Mouse (Mus musculus) stomach, embryonic 14.5 days (tissue): ENCODE data around the gene Twf2. TPM values are rescaled to one million over a fixed set of nuclear protein-coding genes. Genes with fewer than 3 reads are reported as not detected.

Source experiments
- ATAC-seq: fragments of 200-750 bp; cut with Nextera tagmentation; 2 replicates; pipeline ENCODE4 v1.8.0; 2017; ENCODE audit warnings: low read depth, moderate TSS enrichment; ENCODE audit not compliant: insufficient number of reproducible peaks, insufficient read depth, low FRiP score
- H3K27ac ChIP-seq: fragments of 300-500 bp; sonication (generic); 2 replicates; pipeline ENCODE4 v1.5.1; 2014; ENCODE audit warnings: mild to moderate bottlenecking, low read length, moderate library complexity, mixed read lengths
- H3K27me3 ChIP-seq: fragments of 300-500 bp; sonication (generic); 2 replicates; pipeline ENCODE4 v1.6.1; 2014; ENCODE audit warnings: low read length, control low read depth, mixed read lengths; ENCODE audit not compliant: control insufficient read depth, insufficient read depth
- H3K36me3 ChIP-seq: fragments of 300-500 bp; sonication (generic); 2 replicates; pipeline ENCODE4 v1.6.1; 2014; ENCODE audit warnings: mild to moderate bottlenecking, control low read depth, low read length, moderate library complexity, mixed read lengths; ENCODE audit not compliant: control insufficient read depth, insufficient read depth
- H3K4me1 ChIP-seq: fragments of 300-500 bp; sonication (generic); 2 replicates; pipeline ENCODE4 v1.6.1; 2014; ENCODE audit warnings: low read length, control low read depth, mixed read lengths; ENCODE audit not compliant: control insufficient read depth, insufficient read depth
- H3K4me2 ChIP-seq: fragments of 300-500 bp; sonication (generic); replicated peaks from 2 replicates; pipeline ENCODE4 v1.6.1; 2014; ENCODE audit warnings: low read depth, low read length, control low read depth
- H3K4me3 ChIP-seq: fragments of 300-500 bp; sonication (generic); 2 replicates; pipeline ENCODE4 v1.5.1; 2014; ENCODE audit warnings: low read depth, low read length, control low read depth
- H3K9ac ChIP-seq: fragments of 300-500 bp; sonication (generic); replicated peaks from 2 replicates; pipeline ENCODE4 v1.6.1; 2014; ENCODE audit warnings: low read depth, mild to moderate bottlenecking, control low read depth, low read length, moderate library complexity, mixed read lengths
- H3K9me3 ChIP-seq: fragments of 300-500 bp; sonication (generic); 2 replicates; pipeline ENCODE4 v1.6.1; 2016; ENCODE audit warnings: low read depth, low read length, control low read depth; ENCODE audit not compliant: control insufficient read depth
- WGBS: fragments of 180-500 bp; shearing (Covaris S2); extraction: QIAGEN DNeasy Blood & Tissue Kit; methylation state at CpG from one replicate; pipeline ENCODE4 v1.1.7; 2014; 5-methylcytosine and 5-hydroxymethylcytosine counted together
- polyA plus RNA-seq: library from polyadenylated mRNA; unstranded; fragments of >200 nt; fragmentation: Nextera tagmentation; extraction: Ambion mirVana; gene quantifications from 2 replicates; pipeline ENCODE4 v1.2.1, GENCODE M21; 2014

Twf2 gene
- polyA plus RNA-seq, 1 experiment from 2014 or later, result 69.3 TPM

DNA sequence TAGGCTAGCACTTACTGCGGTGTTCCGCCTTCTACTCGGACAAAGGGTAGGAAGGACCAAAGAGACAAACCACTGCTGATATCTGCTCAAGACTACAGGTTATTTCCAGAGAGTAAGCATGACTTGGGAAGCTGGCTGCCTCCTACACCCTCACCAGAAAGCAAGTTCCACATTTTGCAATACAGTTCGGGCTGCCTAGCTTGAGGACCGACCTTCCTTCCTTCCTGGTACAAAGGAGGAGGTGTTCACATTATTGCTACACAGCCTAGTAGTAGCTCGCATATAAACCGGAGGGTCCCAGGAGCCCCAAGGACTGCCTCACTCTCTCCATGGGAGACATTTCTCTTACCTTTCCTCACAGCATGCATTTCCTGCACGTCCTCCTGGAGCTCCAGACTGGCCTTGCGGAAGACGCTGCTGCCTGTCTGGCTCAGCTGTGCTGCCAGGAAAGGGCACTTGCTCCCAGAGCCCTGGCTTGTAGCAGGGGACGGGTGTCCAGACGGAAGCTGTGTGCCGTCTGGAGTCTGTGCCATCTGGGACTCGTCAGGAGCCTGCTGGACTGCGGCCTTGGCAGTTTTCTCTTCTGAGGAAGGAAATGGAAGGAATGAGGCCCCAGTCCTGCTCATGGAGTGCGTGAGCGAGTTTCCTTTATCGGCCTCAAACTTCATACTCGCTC is 40.0 kb downstream of the Twf2 start:
- ATAC-seq, result no peak
- no peak overlapping the region for H3K4me3 ChIP-seq
- H3K27me3 ChIP-seq, result no peaks in the 10 kb centered on the region
- no peak overlapping the region; the same call in 1 of the 2 replicates for H3K9ac ChIP-seq
- no peak overlapping the region for H3K4me2 ChIP-seq
- peaks cover 8% of the 10 kb centered on the region for H3K4me1 ChIP-seq
- H3K9me3 ChIP-seq, result no peaks in the 10 kb centered on the region
- peaks cover 47% of the 10 kb centered on the region for H3K36me3 ChIP-seq
- 53% methylated on average over 19 of the region's 19 CpGs for WGBS
- peak overlapping the region; percentile 62; the same call in 1 of the 2 replicates for H3K27ac ChIP-seq

DNA sequence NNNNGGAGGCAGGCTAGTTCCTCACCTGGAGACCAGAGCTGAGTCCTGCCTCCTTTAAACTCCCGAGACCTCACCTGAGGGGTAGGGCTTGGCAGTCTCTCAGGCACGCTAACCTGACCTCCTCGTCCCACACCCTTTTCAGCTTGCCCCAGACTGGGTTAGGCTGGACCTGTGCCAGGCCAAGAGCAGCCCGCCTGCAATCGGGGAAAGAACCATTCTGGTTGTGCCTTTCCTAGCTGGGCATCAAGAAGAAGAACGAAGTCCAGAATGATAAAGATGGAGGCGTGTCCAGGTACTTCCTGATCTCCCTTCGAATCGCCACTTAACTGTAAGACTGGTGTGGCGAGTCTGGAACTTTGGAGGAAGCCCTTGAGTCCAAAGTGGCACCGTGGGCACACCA is 46.6 kb downstream of the Twf2 start:
- no peak for ATAC-seq
- Histone ChIP-seq H3K4me1 (peaks cover 23% of the 10 kb centered on the region), H3K27me3 (no peaks in the 10 kb centered on the region), H3K4me2 (no peak overlapping the region), H3K9ac (no peak overlapping the region), H3K4me3 (no peak overlapping the region), H3K27ac (peak overlapping the region; percentile 71), H3K36me3 (peaks cover 5% of the 10 kb centered on the region; the same call in 1 of the 2 replicates), H3K9me3 (no peaks in the 10 kb centered on the region)
- WGBS, result 73% methylated on average over 11 of the region's 11 CpGs

DNA sequence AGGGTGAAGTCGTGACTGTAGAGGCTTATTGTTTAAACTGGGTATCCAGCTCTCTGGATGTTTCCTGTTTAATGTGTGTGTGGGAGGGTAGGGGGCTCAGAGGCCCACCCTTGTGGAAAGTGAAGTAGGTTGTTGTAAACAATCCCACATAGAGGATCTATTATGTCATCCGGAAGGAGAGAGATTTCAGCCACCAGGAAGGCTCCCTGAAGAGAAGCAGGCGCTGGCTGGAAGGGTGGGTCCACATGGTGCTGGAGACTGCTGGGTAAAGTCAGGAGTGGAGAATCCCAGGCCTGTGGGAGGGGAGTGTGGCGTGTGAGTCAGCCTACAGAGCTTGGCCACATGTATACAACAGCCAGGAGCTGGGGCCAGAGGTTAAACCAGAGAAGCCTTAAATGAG is 47.3 kb downstream of the Twf2 start:
- Histone ChIP-seq H3K9me3 (no peaks in the 10 kb centered on the region), H3K4me1 (peaks cover 23% of the 10 kb centered on the region), H3K36me3 (peaks cover under 1% of the 10 kb centered on the region; the same call in 1 of the 2 replicates), H3K9ac (0 out of 2 replicates have a peak overlapping the region, but pooled peaks have one; percentile 0), H3K4me2 (no peak overlapping the region), H3K27me3 (no peaks in the 10 kb centered on the region), H3K4me3 (no peak overlapping the region), H3K27ac (peak overlapping the region; percentile 71)
- peak; percentile 75 for ATAC-seq
- WGBS, result 19% methylated on average over 4 of the region's 4 CpGs

DNA sequence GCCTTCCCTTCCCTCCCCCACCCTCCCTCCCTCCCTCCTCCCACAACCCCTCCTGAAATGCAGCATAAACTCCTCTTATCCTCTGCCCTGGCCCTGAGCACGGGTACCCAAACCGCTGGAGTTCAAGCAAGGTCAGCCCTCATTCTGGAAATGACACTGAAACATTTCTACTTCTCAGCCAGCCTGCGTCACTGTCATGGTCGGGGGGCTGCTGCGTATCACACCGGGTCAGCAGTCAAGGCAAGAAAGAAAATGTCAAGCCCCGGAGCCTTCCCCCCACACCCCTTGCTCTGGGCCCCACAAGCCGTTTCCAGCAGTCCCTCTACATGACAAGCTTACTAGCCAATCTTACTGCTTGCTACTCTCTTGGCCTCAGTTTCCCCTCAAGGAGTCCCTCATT is 48.2 kb downstream of the Twf2 start:
- H3K4me2 ChIP-seq, result 0 out of 2 replicates have a peak overlapping the region, but pooled peaks have one; percentile 7
- no peak overlapping the region; the same call in 1 of the 2 replicates for H3K27ac ChIP-seq
- no peak overlapping the region for H3K4me3 ChIP-seq
- peaks cover 23% of the 10 kb centered on the region for H3K4me1 ChIP-seq
- H3K27me3 ChIP-seq, result no peaks in the 10 kb centered on the region
- no peak for ATAC-seq
- no peaks in the 10 kb centered on the region for H3K9me3 ChIP-seq
- no peak overlapping the region; the same call in 1 of the 2 replicates for H3K9ac ChIP-seq
- 41% methylated on average over 8 of the region's 8 CpGs for WGBS
- H3K36me3 ChIP-seq, result no peaks in the 10 kb centered on the region

DNA sequence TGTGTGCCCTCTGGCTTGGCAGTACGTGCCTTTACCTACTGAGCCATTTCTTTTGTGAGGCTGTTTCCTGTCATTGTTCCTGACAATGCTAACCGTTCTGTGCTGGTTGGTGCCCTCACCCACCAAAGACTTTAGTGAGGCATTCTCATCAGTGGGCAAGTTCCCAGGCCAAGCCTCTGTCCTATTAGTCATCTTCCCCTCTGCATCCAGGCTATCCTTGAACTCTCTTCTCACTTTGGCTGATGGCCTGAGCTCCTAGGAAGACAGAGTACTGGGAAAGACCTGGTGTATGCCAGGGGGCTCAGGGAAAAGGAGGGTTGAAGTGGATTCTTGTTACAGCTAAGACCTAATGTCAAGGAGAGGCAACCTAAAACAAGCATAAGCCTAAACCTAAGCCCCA is 51.1 kb downstream of the Twf2 start:
- ATAC-seq, result no peak
- H3K36me3 ChIP-seq, result no peaks in the 10 kb centered on the region
- no peaks in the 10 kb centered on the region for H3K9me3 ChIP-seq
- H3K9ac ChIP-seq, result no peak overlapping the region
- no peak overlapping the region for H3K27ac ChIP-seq
- no peak overlapping the region for H3K4me2 ChIP-seq
- WGBS, result 77% methylated on average over 2 of the region's 2 CpGs
- no peaks in the 10 kb centered on the region for H3K27me3 ChIP-seq
- peaks cover 15% of the 10 kb centered on the region; the same call in 1 of the 2 replicates for H3K4me1 ChIP-seq
- H3K4me3 ChIP-seq, result no peak overlapping the region

DNA sequence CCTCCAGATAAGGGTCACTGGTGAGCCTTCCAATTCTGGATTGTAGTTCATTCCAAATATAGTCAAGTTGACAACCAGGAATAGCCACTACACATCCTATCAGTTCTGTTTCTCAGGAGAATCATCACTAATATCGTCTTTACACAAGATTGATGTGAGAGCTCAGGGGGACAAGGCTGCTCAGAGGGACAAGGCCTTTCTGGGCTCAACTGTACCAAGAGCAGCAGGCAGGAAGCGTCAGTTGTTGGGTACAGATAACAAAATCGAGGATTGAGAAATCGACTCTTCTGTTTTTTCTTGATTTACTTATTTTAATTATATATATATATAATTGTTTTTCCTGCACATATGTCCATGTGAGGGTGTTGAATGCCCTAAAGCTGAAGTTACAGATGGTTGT is 55.5 kb downstream of the Twf2 start:
- WGBS, result 84% methylated on average over 4 of the region's 4 CpGs
- no peak overlapping the region for H3K27ac ChIP-seq
- no peak for ATAC-seq
- H3K4me2 ChIP-seq, result no peak overlapping the region
- H3K9ac ChIP-seq, result no peak overlapping the region
- no peaks in the 10 kb centered on the region for H3K9me3 ChIP-seq
- no peaks in the 10 kb centered on the region for H3K4me1 ChIP-seq
- H3K27me3 ChIP-seq, result no peaks in the 10 kb centered on the region
- no peaks in the 10 kb centered on the region for H3K36me3 ChIP-seq
- no peak overlapping the region for H3K4me3 ChIP-seq

GRCm38 (mm10) chr9:106258990-106259389 is 56.1 kb downstream of the Twf2 start:
- no peaks in the 10 kb centered on the region for H3K4me1 ChIP-seq
- no peaks in the 10 kb centered on the region for H3K36me3 ChIP-seq
- no peak overlapping the region for H3K4me3 ChIP-seq
- WGBS, result 75% methylated on average over 5 of the region's 5 CpGs
- no peaks in the 10 kb centered on the region for H3K27me3 ChIP-seq
- no peak overlapping the region for H3K4me2 ChIP-seq
- ATAC-seq, result no peak
- H3K9me3 ChIP-seq, result no peaks in the 10 kb centered on the region
- H3K9ac ChIP-seq, result no peak overlapping the region
- H3K27ac ChIP-seq, result no peak overlapping the region

DNA sequence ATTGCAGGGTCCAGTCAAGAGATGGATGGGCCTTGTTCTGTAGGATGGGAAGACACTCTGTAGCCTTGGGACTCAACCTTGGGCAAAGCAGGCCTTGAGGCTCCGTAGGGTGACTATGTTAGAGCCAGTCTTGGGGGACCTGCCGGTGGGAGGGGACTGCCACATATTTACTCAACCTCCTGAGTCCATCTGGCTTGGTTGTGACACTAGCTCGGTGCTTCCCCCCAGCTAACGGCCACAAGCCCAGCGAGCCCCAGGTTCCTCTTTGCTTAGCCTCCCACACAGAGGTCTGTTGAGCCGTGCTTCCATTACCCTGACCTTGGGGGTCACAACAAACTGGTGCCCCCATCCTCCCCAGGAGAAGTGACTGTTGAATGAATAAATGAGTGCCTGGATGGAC is 58.1 kb downstream of the Twf2 start:
- no peak for ATAC-seq
- Histone ChIP-seq H3K27ac (no peak overlapping the region), H3K9ac (no peak overlapping the region), H3K4me2 (no peak overlapping the region), H3K36me3 (no peaks in the 10 kb centered on the region), H3K27me3 (no peaks in the 10 kb centered on the region), H3K4me3 (no peak overlapping the region), H3K4me1 (no peaks in the 10 kb centered on the region), H3K9me3 (no peaks in the 10 kb centered on the region)
- WGBS, result 80% methylated on average over 6 of the region's 6 CpGs

DNA sequence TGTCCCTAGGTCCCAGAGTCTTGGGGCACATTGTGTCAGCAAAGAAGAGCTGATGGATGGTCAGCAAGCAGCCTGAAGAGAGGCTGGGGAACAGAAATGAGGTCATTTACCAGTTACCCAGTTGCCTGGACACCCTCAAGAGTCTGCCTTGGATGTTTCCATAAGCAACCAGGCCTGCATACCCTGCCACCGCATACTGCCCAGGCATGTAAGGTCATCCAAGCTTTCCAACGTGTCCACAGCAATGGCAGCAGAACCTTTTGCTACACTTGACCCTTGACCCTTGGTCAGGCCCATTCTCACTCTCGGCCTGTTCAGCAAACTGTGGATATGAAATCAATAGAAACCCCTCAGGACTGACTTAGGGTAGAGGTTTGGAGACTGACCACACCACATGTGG is 58.6 kb downstream of the Twf2 start:
- no peak overlapping the region for H3K4me3 ChIP-seq

More for the DNA sequence above, 58.6 kb downstream of the Twf2 start:
- no peak for ATAC-seq
- WGBS, result 78% methylated on average over 3 of the region's 3 CpGs
- Histone ChIP-seq H3K4me1 (no peaks in the 10 kb centered on the region), H3K27me3 (no peaks in the 10 kb centered on the region), H3K27ac (no peak overlapping the region), H3K4me2 (no peak overlapping the region), H3K9me3 (no peaks in the 10 kb centered on the region), H3K9ac (no peak overlapping the region), H3K36me3 (no peaks in the 10 kb centered on the region)
